Mouse (Mus musculus): ENCODE measurements around the gene Epm2a.
A peak's percentile ranks its signal among the peaks of the same experiment; 100 is the strongest.

Gene Epm2a

DNA sequence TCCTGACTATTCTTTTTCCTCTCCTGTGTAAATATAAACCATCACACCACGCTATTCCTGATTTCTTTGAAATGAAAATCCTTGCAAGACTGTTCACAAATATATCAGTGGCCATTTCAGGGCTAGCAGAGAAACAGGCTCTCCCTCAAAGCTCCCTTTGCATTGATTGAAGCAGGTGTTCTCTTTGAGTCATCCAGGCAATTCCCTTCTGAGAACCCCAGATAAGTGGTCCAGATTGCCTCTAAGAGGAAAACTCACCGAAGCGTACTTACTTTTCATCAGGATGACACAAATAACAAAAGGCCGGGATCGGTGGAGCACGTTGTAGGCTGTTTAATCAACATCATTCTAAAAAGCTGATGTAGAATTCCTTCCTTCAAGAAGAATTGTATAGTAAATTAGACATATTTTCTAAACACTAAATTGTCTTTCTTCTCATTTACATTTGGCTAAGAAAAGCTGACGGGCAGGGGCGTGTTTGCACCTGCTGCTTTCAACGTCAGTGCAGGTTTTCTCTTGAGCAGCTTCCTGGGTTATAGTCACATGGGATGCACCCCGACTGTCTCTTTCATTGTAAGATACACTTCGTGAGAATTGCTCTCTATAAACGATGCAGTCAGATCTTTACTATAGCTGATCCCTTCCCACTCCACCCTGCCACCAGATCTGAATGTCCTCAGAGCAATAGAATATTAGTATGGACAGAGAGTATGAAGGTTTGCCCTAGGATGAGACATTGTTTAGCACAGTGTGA lies 86.0 kb downstream of the Epm2a start:
- peak; percentile 49 for DNase-seq

- DNase-seq = no peak
These were observed 93.8 kb downstream of the Epm2a start for GRCm38 (mm10) chr10:11436961-11437360.

DNA sequence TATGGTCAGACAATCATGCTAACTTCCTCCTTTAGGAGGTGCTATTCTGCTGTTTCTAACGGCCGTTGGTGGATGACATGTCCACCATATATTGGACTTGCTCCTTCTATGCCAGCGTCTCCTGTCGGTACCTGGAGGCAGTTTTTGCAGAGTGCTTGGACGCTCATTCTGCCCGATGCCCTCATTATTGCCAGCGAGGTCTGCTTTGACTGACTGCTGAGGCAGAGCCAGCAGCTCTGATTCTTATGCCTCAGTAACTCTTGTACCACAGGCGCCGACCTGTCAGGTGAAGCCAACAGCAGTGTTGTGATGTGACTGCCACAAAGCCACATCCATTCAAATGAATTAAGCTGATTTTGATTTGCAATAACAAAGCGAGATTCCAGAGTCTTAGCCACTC lies 95.3 kb downstream of the Epm2a start:
- DNase-seq = peak; percentile 74

- DNase-seq = no peak
These were observed 96.1 kb downstream of the Epm2a start for GRCm38 (mm10) chr10:11439342-11439741.

GRCm38 (mm10) chr10:11449556-11450305 lies 106.5 kb downstream of the Epm2a start:
- DNase-seq = peak; percentile 89

- DNase-seq = no peak
These were observed 109.3 kb downstream of the Epm2a start for GRCm38 (mm10) chr10:11452537-11452936.

- DNase-seq = no peak
These were observed 114.2 kb downstream of the Epm2a start for GRCm38 (mm10) chr10:11457445-11457844.

DNA sequence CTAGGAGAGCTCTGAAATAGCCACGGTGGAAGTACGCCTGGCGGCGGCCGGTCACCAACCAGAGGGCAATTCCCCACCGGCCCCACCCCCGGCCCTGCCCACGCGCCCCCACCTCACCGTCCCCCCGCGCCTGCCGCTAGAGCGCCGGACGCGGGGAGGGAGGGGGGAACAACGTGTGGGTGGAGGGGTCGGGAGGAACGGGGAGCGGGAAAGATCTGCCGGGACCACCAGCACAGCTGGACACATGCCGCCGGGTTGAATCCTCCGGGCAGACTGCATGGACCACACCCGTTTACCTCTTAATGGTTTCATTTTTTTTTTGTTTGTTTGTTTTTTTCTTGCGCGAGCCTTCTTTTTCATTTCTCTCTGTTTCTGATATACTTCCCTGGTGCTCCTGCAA lies 148.8 kb downstream of the Epm2a start:
- DNase-seq = peak; percentile 9
